Comparison of ENCODE assay signal across 10 mouse cellular contexts in the genomic region with DNA sequence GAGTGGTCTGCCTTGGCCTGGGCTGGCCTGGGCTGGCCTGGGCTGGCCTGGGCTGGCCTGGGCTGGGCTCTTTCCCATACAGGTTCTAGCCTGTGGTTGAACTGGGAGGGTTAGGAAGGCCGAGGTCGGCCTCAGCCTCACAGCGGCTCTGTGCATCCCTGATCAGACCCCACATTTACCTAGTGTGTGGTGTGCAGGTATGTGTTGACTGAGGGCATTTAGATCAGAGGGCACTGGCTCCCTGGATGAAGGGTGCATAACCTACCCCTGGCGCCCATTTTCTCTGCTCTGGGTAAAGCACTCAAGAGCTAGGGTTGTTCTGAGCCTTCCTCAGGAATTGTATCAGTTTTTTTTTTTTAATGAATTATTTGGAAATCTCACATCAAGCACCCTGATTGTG. TPM values are rescaled to one million over a fixed set of nuclear protein-coding genes. Genes with fewer than 3 reads are reported as not detected.
DNase-seq lines count a peak whose midpoint lies in the region; ATAC-seq and TF ChIP-seq lines count a peak whose summit lies in the region.
"Had no signal": no experiment of that assay in that cellular context is flagged by ENCODE, and none has a peak within 500 bp of the region (broad histone marks: within the 10 kb centered on the region; RNA-seq: fewer than 3 reads in every experiment).

Gene Astl, plus strand, starts transcription at position 224 of the 400 bp plus-strand sequence.

- peaks cover 5% of the 10 kb centered on the region for H3K27me3 ChIP-seq in liver, embryonic 11.5 days (replicated peaks; ENCODE audit: control insufficient read depth, insufficient read depth, low read length)
- peaks cover 14% of the 10 kb centered on the region for H3K27me3 ChIP-seq in embryonic facial prominence, embryonic 15.5 days
- H3K27me3 ChIP-seq in liver, postnatal 0 days (ENCODE audit: insufficient read depth, low read length), result peaks cover 12% of the 10 kb centered on the region

- H3K4me1 ChIP-seq in liver, embryonic 11.5 days (replicated peaks; ENCODE audit: control insufficient read depth, insufficient read depth, low read length), result peaks cover 29% of the 10 kb centered on the region
- peaks cover 22% of the 10 kb centered on the region for H3K4me1 ChIP-seq in embryonic facial prominence, embryonic 15.5 days
- peaks cover 17% of the 10 kb centered on the region for H3K4me1 ChIP-seq in liver, postnatal 0 days (ENCODE audit: insufficient read depth)

- DNase-seq in CD4-positive, CD25-positive, alpha-beta regulatory T cell, adult 2 months (ENCODE audit: low read depth, low spot score), result peak; percentile 61
- no peak for DNase-seq in liver, embryonic 11.5 days (ENCODE audit: low spot score)
- DNase-seq in liver, result no peak
- no peak for DNase-seq in liver, postnatal 0 days
- DNase-seq in cerebellum, adult 11-12 months, result no peak
- no peak for DNase-seq in adrenal gland, postnatal 14 days

- 68% methylated on average over 4 of the region's 4 CpGs for WGBS in liver, embryonic 11.5 days
- WGBS in embryonic facial prominence, embryonic 15.5 days, result 69% methylated on average over 4 of the region's 4 CpGs
- WGBS in liver, postnatal 0 days (ENCODE audit: insufficient replicate concordance), result 55% methylated on average over 4 of the region's 4 CpGs

- ATAC-seq in CD4-positive, CD25-positive, alpha-beta regulatory T cell, adult 4 months, result no peak
- ATAC-seq in liver, embryonic 11.5 days (replicated peaks; ENCODE audit: low FRiP score), result no peak
- no peak for ATAC-seq in embryonic facial prominence, embryonic 15.5 days (ENCODE audit: insufficient number of reproducible peaks, low FRiP score, low TSS enrichment, low read depth)
- no peak for ATAC-seq in liver, postnatal 0 days

- no peak within 1 kb of the TSS for H3K27ac ChIP-seq in liver, embryonic 11.5 days (ENCODE audit: low read depth, low read length)
- H3K27ac ChIP-seq in embryonic facial prominence, embryonic 15.5 days (replicated peaks), result no peak within 1 kb of the TSS
- H3K27ac ChIP-seq in liver, postnatal 0 days (ENCODE audit: low read depth), result peak within 1 kb of the TSS; percentile 57; the same call in 1 of the 2 replicates

- H3K9ac ChIP-seq in liver, embryonic 11.5 days (ENCODE audit: low read depth, low read length), result no peak within 1 kb of the TSS
- H3K9ac ChIP-seq in embryonic facial prominence, embryonic 15.5 days, result no peak within 1 kb of the TSS
- H3K9ac ChIP-seq in liver, postnatal 0 days (replicated peaks), result peak within 1 kb of the TSS; percentile 44; the same call in 1 of the 2 replicates

- no peaks in the 10 kb centered on the region for H3K9me3 ChIP-seq in liver, embryonic 11.5 days (ENCODE audit: control insufficient read depth, low read length)
- H3K9me3 ChIP-seq in embryonic facial prominence, embryonic 15.5 days (replicated peaks), result no peaks in the 10 kb centered on the region
- no peaks in the 10 kb centered on the region for H3K9me3 ChIP-seq in liver, postnatal 0 days (ENCODE audit: low read length)

- TF ChIP-seq EP300 in liver, postnatal 0 days (IDR thresholded peaks at IDR 0.05; ENCODE audit: low read depth), result no peak

- peak within 1 kb of the TSS; percentile 67 for H3K4me3 ChIP-seq in liver, embryonic 11.5 days (ENCODE audit: low read depth, low read length)
- H3K4me3 ChIP-seq in embryonic facial prominence, embryonic 15.5 days (replicated peaks), result peak within 1 kb of the TSS; percentile 52
- H3K4me3 ChIP-seq in liver, postnatal 0 days (ENCODE audit: low read depth, low read length), result peak within 1 kb of the TSS; percentile 61
- H3K4me3 ChIP-seq: erythroblast, embryonic 14.5 days had no signal

- no peak for TF ChIP-seq CTCF in liver, postnatal 0 days (IDR thresholded peaks at IDR 0.05; ENCODE audit: low read depth)

- no peaks in the 10 kb centered on the region for H3K36me3 ChIP-seq in liver, embryonic 11.5 days (ENCODE audit: control insufficient read depth, insufficient read depth, low read length)
- H3K36me3 ChIP-seq in embryonic facial prominence, embryonic 15.5 days, result no peaks in the 10 kb centered on the region
- H3K36me3 ChIP-seq in liver, postnatal 0 days (replicated peaks; ENCODE audit: insufficient read depth, low read length), result no peaks in the 10 kb centered on the region; the same call in 1 of the 2 replicates

- H3K4me2 ChIP-seq in liver, embryonic 11.5 days, result peak within 1 kb of the TSS; percentile 88
- no peak within 1 kb of the TSS for H3K4me2 ChIP-seq in embryonic facial prominence, embryonic 15.5 days (replicated peaks)
- H3K4me2 ChIP-seq in liver, postnatal 0 days (ENCODE audit: low read depth, low read length), result peak within 1 kb of the TSS; percentile 89

RNA-seq across cellular contexts. Expression of gene Astl, which starts in this region (rescaled TPM):
- under 1 TPM; 0.22 to 0.42 TPM for polyA plus RNA-seq in CD4-positive, CD25-positive, alpha-beta regulatory T cell, adult 4 months (2017; shearing (Covaris generic))
- polyA plus RNA-seq in liver, embryonic 11.5 days (2014; fragmentation: Nextera tagmentation; extraction: Ambion mirVana), result not detected in 2 replicates
- polyA plus RNA-seq in embryonic facial prominence, embryonic 15.5 days (2015; fragmentation: Nextera tagmentation; extraction: Ambion mirVana), result 0.24 TPM in 1 of 2 replicates, not detected in the other
- not detected in 2 replicates for polyA plus RNA-seq in liver, postnatal 0 days (2015; fragmentation: Nextera tagmentation; extraction: Ambion mirVana)
- total RNA-seq in adrenal gland, postnatal 14 days (2021), result not detected in 2 replicates
- total RNA-seq: left cerebral cortex, adult 8-10 months had no signal
- polyA plus RNA-seq: erythroblast, embryonic 14.5 days had no signal
